Mouse (Mus musculus) layer of hippocampus, postnatal 10 days (tissue): Measurements from ENCODE around the gene Ankfn1. TPM values are rescaled to one million over a fixed set of nuclear protein-coding genes. Genes with fewer than 3 reads are reported as not detected.

Experiments
- DNase-seq, 2 experiments: peaks; one replicate each; pipeline ENCODE4 v3.0.0; 2021; ENCODE audit warnings: low spot score in 2 of 2
- total RNA-seq, 2 experiments: library from RNA; stranded (reverse); gene quantifications; 2 replicates each; pipeline ENCODE4 v1.2.3; 2021

The Ankfn1 gene
- total RNA-seq, 2 experiments from 2014 or later = 5.8 to 8.6 TPM

DNA sequence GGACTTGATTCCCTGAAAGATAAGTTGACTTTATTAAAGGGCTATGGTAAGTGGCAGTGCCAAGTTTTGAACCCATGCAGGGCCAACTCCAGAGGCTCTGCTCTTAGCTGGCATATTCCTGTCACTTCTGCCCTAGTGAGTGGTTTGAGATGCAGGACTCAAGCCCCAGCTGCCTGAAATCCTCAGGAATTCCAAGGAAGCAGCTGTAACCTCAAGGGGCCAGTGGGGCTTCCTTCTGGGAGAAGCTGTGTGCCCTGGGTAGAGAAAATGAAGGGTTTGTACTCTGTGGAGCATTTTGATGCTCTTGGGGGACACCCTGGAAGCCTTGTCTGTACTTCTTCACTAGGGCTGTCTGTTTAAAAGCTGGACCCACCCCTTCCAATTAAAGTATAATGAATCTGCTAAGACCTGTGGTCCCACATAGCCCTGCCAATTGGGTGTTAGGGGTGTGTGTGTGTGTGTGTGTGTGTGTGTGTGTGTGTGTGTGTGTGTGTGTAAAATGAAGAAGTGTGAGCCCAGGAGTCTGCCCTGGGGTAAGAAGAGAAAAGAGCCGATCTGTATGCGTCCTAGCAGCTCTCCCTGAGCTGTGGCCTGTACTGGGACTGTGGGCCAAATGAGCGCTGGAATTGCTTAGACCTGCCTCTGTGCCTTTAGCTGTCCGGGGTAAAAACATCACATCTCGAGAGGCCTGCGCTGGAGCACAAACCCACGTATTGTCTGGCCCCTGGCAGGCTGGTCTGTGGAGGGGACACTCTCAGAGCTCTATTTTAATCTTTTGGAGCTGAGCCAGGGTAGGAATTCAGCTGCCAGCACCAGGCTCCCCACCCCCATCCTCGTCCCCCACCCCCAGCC, 395.4 kb downstream of the Ankfn1 start:
- DNase-seq = peak; percentile 42 to 62

DNA sequence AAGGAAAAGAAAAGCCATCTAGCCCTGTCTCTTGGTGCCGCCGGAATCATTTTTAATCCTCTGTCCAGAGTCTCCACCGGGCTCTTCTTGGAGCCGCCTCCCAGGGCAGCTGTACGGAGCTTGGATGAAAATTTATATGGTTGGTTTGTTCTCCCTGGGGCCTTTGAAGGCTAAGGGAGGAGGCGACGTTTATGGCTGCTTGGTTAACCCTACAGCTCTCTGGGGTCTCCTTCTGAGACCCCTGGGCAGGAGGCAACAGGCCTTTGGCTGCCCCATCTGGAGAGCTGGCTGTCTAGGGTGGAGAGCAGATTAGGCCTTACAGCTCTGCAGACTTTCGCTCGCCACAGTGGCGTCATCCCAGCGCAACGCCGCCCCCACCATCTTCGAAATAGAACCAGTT, 406.5 kb downstream of the Ankfn1 start:
- DNase-seq = no peak

DNA sequence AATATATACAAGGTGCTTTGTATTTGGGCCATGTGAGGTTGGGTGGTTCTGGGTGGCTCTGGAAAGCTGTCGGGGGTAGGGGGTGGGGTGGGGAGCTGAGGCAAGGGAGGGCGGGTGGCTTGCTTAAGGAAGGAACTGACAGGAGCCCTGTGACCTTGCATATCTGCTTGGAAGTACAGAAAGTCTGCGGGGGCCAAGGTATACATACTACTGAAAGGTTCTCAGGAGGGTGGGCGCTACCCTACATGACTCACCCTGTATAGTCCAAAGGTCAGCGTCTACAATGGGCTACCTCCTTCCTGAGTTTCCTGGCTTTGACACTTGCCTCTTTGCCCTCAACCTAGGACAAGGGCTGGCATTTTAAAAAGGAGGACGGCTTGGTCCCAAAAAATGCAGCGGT, 407.1 kb downstream of the Ankfn1 start:
- no peak for DNase-seq

DNA sequence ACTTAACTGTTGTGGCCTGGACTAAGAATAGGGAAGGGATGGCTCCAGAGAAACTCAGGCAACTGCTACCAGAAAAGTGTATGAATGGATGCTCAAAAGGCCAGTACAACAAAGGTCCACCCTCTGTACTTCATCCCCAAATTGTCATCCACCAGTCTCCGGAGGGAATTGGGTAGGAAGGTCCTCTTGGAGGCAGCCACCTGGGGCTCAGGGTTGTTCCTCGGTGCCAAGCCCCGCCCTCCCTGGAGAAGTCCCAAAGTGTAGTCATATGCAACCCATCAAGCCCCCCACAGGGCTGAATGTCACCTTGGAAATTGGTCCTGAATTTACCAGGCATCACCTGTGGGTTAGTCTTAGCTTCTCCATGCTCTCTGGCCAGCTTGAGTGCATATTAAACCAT, 413.5 kb downstream of the Ankfn1 start:
- DNase-seq = no peak

DNA sequence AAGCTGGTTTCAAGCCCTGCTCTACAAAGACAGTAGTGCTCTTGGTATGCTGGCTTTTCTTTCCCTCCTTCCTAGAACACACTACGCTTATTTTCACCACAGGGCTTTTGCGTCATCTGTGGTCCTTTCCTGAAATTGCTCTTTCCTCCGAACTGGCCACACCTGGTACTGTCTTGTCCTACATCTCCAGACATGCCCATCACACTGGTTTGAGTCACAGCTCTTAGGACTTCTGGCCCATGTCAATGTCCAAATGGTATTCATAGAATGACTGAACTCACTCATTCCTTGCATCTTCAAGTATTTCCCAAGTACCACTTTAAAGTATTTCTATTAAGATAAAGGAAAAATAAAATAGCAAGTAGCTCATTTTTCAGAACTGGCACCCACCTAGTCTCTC, 416.6 kb downstream of the Ankfn1 start:
- DNase-seq = no peak

DNA sequence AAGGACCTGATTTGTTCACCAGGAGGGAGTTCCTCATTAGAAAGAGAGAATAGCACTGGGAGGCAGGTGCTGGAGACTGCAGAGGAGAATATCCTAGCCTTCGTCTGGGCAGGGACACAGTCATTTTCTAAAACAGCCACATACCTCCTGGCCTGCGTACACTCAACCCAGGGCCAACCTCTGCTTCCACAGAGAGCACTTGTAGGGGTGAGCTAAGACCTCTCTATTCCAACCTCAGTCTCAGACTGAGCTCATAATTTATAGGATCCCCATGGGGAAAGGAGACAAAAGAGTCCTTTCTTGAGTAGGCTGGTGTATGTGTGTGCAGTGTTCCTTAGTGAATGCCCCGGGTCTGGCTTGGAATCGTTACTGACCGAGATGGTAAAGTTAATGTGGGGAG, 418.9 kb downstream of the Ankfn1 start:
- no peak for DNase-seq

DNA sequence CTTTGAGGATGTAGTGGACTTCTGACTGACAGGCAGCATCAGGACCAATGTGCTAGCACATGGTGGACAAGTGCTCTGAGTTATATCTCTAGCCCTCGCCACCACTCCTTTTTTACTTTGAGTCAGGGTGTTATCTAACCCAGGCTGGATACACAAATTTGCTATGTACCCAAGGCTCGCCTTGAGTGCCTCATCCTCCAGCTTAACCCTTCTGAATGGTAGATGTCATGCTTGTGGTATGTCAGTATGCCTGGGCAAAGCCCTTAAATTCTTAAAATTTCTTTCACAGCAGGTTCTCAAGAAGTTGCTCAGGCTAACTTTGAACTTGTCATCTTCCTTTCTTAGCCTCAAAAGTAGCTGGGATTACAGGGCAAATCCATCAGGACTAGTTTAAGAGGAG, 421.0 kb downstream of the Ankfn1 start:
- no peak for DNase-seq

DNA sequence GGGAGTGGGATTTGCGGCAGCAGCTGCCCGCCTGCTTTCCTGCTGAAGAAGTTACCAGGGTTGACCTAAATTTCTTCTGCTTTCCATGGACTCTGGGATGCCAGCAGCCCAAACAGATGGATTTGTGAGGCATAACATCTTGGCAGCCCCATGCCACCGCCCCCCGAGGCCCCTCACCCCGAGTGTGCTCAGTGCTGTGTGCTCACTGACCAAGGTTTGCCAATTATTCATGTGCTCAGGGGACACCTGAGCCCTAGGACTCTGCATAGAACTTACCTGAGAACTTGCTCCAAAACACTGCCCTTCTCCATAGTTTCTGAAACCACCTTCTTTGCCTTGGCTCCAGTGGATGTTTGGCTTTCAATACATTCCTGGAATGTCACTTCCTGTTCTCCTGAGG, 421.4 kb downstream of the Ankfn1 start:
- DNase-seq = no peak

DNA sequence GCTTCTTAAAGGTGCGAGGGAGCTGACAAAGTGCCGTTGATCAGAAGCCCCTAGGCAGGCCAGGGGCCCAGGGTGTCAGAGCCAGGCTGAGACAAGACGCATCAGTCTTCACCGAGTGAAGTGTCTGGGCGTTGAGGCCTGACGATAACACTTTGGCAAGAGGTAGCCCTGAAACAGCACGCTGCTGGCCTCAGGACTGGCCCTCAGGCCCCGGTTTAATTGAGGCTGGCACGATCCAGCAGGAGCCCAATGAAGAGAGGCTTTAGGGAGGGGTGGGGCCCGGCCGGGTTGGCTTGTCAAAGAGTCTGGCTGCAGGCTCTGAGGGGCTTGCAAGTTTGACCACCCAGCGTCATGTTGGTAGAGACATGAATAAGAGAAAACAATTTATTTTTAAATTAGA, 437.2 kb downstream of the Ankfn1 start:
- DNase-seq = peak; percentile 5 to 13

Other genes starting within 250 kb of the Ankfn1 start
- under 1 TPM; 0.78 to 0.80 TPM for gene Pctp, start 225.2 kb upstream of the Ankfn1 start, total RNA-seq